Mouse (Mus musculus) thymus, postnatal 4 days (tissue): ENCODE measurements around the gene Cyp4f39.
A peak's percentile ranks its signal among the peaks of the same experiment; 100 is the strongest.

Source experiments
- DNase-seq: peaks from one replicate; pipeline ENCODE4 v3.0.0; 2021

Gene Cyp4f39

GRCm38 (mm10) chr17:32536051-32536866, 83.7 kb downstream of the Cyp4f39 start, which contains the start of gene Cyp4f16:
Gene Cyp4f16 (plus strand): TSS chr17:32536558.
- peak; percentile 67 for DNase-seq

- DNase-seq, result no peak
These were observed 84.3 kb downstream of the Cyp4f39 start for GRCm38 (mm10) chr17:32536867-32537250.
